Mouse (Mus musculus): ENCODE measurements around the gene Arhgef39.

- peak; percentile 54 for TF ChIP-seq CTCF (IDR thresholded peaks at IDR 0.05; ENCODE audit: low read depth)
- TF ChIP-seq EP300 (IDR thresholded peaks at IDR 0.05; ENCODE audit: low read depth), result no peak
These were observed 22.9 kb downstream of the Arhgef39 start for GRCm38 (mm10) chr4:43476604-43477003.
